Mouse (Mus musculus) C2C12 (cell line): Measurements from ENCODE around the gene Dgcr8. TPM values are rescaled to one million over a fixed set of nuclear protein-coding genes. Genes with fewer than 3 reads are reported as not detected.

Experiments
- H3K27me3 ChIP-seq: one replicate; pipeline ENCODE4 v1.6.1; 2011; ENCODE audit not compliant: control insufficient read depth, insufficient read depth, insufficient read length
- H3K36me3 ChIP-seq: one replicate; pipeline ENCODE4 v1.6.1; 2011; ENCODE audit not compliant: control insufficient read depth, insufficient read depth
- H3K4me3 ChIP-seq: one replicate; pipeline ENCODE4 v1.5.1; 2011; ENCODE audit warnings: mild to moderate bottlenecking, control low read depth; ENCODE audit not compliant: poor library complexity, insufficient read depth, severe bottlenecking
- H3K79me2 ChIP-seq: one replicate; pipeline ENCODE4 v1.6.1; 2011; ENCODE audit not compliant: control insufficient read depth, insufficient read depth
- H3K79me3 ChIP-seq: one replicate; pipeline ENCODE4 v1.6.1; 2011; ENCODE audit warnings: low read depth, control low read depth
- H3ac ChIP-seq: one replicate; pipeline ENCODE3; 2011; ENCODE audit warnings: low read depth; ENCODE audit not compliant: control insufficient read depth, insufficient read length
- CEBPB ChIP-seq: IDR thresholded peaks from one replicate; pipeline ENCODE4 v1.6.1; 2011; ENCODE audit warnings: low read depth, mild to moderate bottlenecking, control low read depth, moderate library complexity
- CTCF ChIP-seq: IDR thresholded peaks from one replicate; pipeline ENCODE4 v1.5.1; 2011; ENCODE audit not compliant: control insufficient read depth, insufficient read depth, insufficient read length
- FOSL1 ChIP-seq: IDR thresholded peaks from one replicate; pipeline ENCODE4 v1.8.0; 2011; ENCODE audit warnings: mild to moderate bottlenecking, low read length; ENCODE audit not compliant: poor library complexity, insufficient read depth, severe bottlenecking
- MAX ChIP-seq: IDR thresholded peaks from one replicate; pipeline ENCODE4 v1.6.1; 2011; ENCODE audit warnings: mild to moderate bottlenecking, control low read depth
- MYOD1 ChIP-seq: IDR thresholded peaks from one replicate; pipeline ENCODE4 v1.6.1; 2011; ENCODE audit warnings: low read depth; ENCODE audit not compliant: control insufficient read depth, insufficient read length
- MYOG ChIP-seq: IDR thresholded peaks from one replicate; pipeline ENCODE4 v1.6.1; 2011; ENCODE audit not compliant: control insufficient read depth, insufficient read length; ENCODE audit errors: extremely low read depth
- USF1 ChIP-seq: IDR thresholded peaks from one replicate; pipeline ENCODE4 v1.6.1; 2011; ENCODE audit warnings: low read depth, mild to moderate bottlenecking, control low read depth, moderate library complexity
- polyA plus RNA-seq: library from polyadenylated mRNA; unstranded; fragments of >200 nt; fragmentation: generic; extraction: Trizol; gene quantifications from one replicate; pipeline ENCODE4 v1.2.1, GENCODE M21; 2012; ENCODE audit warnings: missing spikeins

The Dgcr8 gene
- polyA plus RNA-seq, 1 experiment: 22.0 TPM

GRCm38 (mm10) chr16:18231047-18231446, 58.0 kb downstream of the Dgcr8 start:
- TF ChIP-seq MAX (no peak), CEBPB (no peak), FOSL1 (no peak), USF1 (no peak), MYOD1 (no peak), CTCF (no peak), MYOG (no peak)
- peaks cover 73% of the 10 kb centered on the region for H3K79me2 ChIP-seq
- H3K27me3 ChIP-seq: no peaks in the 10 kb centered on the region
- H3ac ChIP-seq: no peak overlapping the region
- no peak overlapping the region for H3K4me3 ChIP-seq
- peaks cover 47% of the 10 kb centered on the region for H3K79me3 ChIP-seq
- peaks cover 15% of the 10 kb centered on the region for H3K36me3 ChIP-seq

- no peaks in the 10 kb centered on the region for H3K27me3 ChIP-seq
- peaks cover 19% of the 10 kb centered on the region for H3K36me3 ChIP-seq
- peaks cover 47% of the 10 kb centered on the region for H3K79me3 ChIP-seq
- TF ChIP-seq MAX (no peak), USF1 (no peak), CEBPB (no peak), CTCF (no peak), MYOD1 (no peak), FOSL1 (no peak), MYOG (no peak)
- no peak overlapping the region for H3K4me3 ChIP-seq
- no peak overlapping the region for H3ac ChIP-seq
- H3K79me2 ChIP-seq: peaks cover 70% of the 10 kb centered on the region
These were observed 58.4 kb downstream of the Dgcr8 start for GRCm38 (mm10) chr16:18230617-18231016.

- Histone ChIP-seq H3K27me3 (no peaks in the 10 kb centered on the region), H3K4me3 (no peak overlapping the region), H3ac (no peak overlapping the region), H3K79me3 (peaks cover 47% of the 10 kb centered on the region), H3K79me2 (peaks cover 61% of the 10 kb centered on the region), H3K36me3 (peaks cover 19% of the 10 kb centered on the region)
- TF ChIP-seq MYOG (no peak), FOSL1 (no peak), USF1 (no peak), MYOD1 (no peak), CEBPB (no peak), CTCF (no peak)
These were observed 59.4 kb downstream of the Dgcr8 start for GRCm38 (mm10) chr16:18229622-18230021.

GRCm38 (mm10) chr16:18228856-18229255, 60.2 kb downstream of the Dgcr8 start:
- Histone ChIP-seq H3K79me2 (peaks cover 53% of the 10 kb centered on the region), H3K4me3 (no peak overlapping the region), H3K27me3 (no peaks in the 10 kb centered on the region), H3K36me3 (peaks cover 19% of the 10 kb centered on the region), H3K79me3 (peaks cover 40% of the 10 kb centered on the region), H3ac (no peak overlapping the region)
- TF ChIP-seq MYOG (no peak), MYOD1 (no peak), MAX (no peak), CEBPB (no peak), FOSL1 (no peak), USF1 (no peak), CTCF (no peak)

- Histone ChIP-seq H3K79me2 (peaks cover 44% of the 10 kb centered on the region), H3K79me3 (peaks cover 32% of the 10 kb centered on the region), H3K27me3 (no peaks in the 10 kb centered on the region), H3ac (no peak overlapping the region), H3K4me3 (no peak overlapping the region), H3K36me3 (peaks cover 19% of the 10 kb centered on the region)
- TF ChIP-seq MAX (no peak), FOSL1 (no peak), USF1 (no peak), MYOD1 (no peak)
These were observed 61.1 kb downstream of the Dgcr8 start for GRCm38 (mm10) chr16:18227897-18228422.

GRCm38 (mm10) chr16:18227187-18227586, 61.9 kb downstream of the Dgcr8 start:
- H3K36me3 ChIP-seq: peaks cover 19% of the 10 kb centered on the region
- H3K79me2 ChIP-seq: peaks cover 39% of the 10 kb centered on the region
- no peak for TF ChIP-seq CEBPB
- TF ChIP-seq USF1: no peak
- TF ChIP-seq FOSL1: no peak
- TF ChIP-seq MAX: no peak
- no peak for TF ChIP-seq CTCF
- no peak for TF ChIP-seq MYOG
- TF ChIP-seq MYOD1: no peak
- H3ac ChIP-seq: no peak overlapping the region
- H3K4me3 ChIP-seq: no peak overlapping the region
- H3K27me3 ChIP-seq: no peaks in the 10 kb centered on the region
- peaks cover 30% of the 10 kb centered on the region for H3K79me3 ChIP-seq
